Mouse (Mus musculus) ES-Bruce4 (cell line): ENCODE measurements at regions not wholly inside any gene's neighbourhood (a gene's known extent, or its start where the extent isn't known, plus 50 kb on each side); places are given as distances from the start of the nearest gene placed in this dataset.

ENCODE experiments used
- CTCF ChIP-seq: IDR thresholded peaks from one replicate; pipeline ENCODE4 v1.8.1; 2011; ENCODE audit warnings: low read depth, low read length
- POLR2A ChIP-seq: IDR thresholded peaks from one replicate; pipeline ENCODE4 v1.8.1; 2011; ENCODE audit warnings: low read length; ENCODE audit not compliant: insufficient read depth

GRCm38 (mm10) chr2:115493020-115493419 lies 88.5 kb upstream of the BC052040 start:
- TF ChIP-seq CTCF, result no peak
- no peak for TF ChIP-seq POLR2A
